Mouse (Mus musculus) embryonic facial prominence, embryonic 12.5 days (tissue): ENCODE measurements around the gene 5830473C10Rik. TPM values are rescaled to one million over a fixed set of nuclear protein-coding genes. Genes with fewer than 3 reads are reported as not detected.

ENCODE experiments used
- ATAC-seq: fragments of 200-750 bp; cut with Nextera tagmentation; 2 replicates; pipeline ENCODE4 v1.8.0; 2017; ENCODE audit not compliant: insufficient number of reproducible peaks, insufficient read depth, low FRiP score, low TSS enrichment
- H3K27ac ChIP-seq: fragments of 300-500 bp; sonication (generic); 2 replicates; pipeline ENCODE4 v1.5.1; 2016; ENCODE audit warnings: mild to moderate bottlenecking
- H3K27me3 ChIP-seq: fragments of 300-500 bp; sonication (generic); 2 replicates; pipeline ENCODE4 v1.6.1; 2016; ENCODE audit warnings: mild to moderate bottlenecking, moderate library complexity
- H3K36me3 ChIP-seq: fragments of 300-500 bp; sonication (generic); 2 replicates; pipeline ENCODE4 v1.6.1; 2016; ENCODE audit warnings: mild to moderate bottlenecking
- H3K4me1 ChIP-seq: fragments of 300-500 bp; sonication (generic); 2 replicates; pipeline ENCODE4 v1.6.1; 2016
- H3K4me2 ChIP-seq: fragments of 300-500 bp; sonication (generic); replicated peaks from 2 replicates; pipeline ENCODE4 v1.6.1; 2016; ENCODE audit warnings: mild to moderate bottlenecking, moderate library complexity
- H3K4me3 ChIP-seq: fragments of 300-500 bp; sonication (generic); 2 replicates; pipeline ENCODE4 v1.5.1; 2016; ENCODE audit warnings: mild to moderate bottlenecking
- H3K9ac ChIP-seq: fragments of 300-500 bp; sonication (generic); 2 replicates; pipeline ENCODE4 v1.6.1; 2016; ENCODE audit warnings: mild to moderate bottlenecking, moderate library complexity
- H3K9me3 ChIP-seq: fragments of 300-500 bp; sonication (generic); 2 replicates; pipeline ENCODE4 v1.6.1; 2016; ENCODE audit warnings: mild to moderate bottlenecking, moderate library complexity
- WGBS: fragments of 180-500 bp; shearing (Covaris S2); methylation state at CpG from one replicate; pipeline ENCODE4 v1.1.7; 2016; 5-methylcytosine and 5-hydroxymethylcytosine counted together
- polyA plus RNA-seq: library from polyadenylated mRNA; unstranded; fragments of >200 nt; fragmentation: Nextera tagmentation; extraction: Ambion mirVana; gene quantifications from 2 replicates; pipeline ENCODE4 v1.2.1, GENCODE M21; 2016

Gene 5830473C10Rik
- polyA plus RNA-seq: 0.13 TPM in 1 of 2 replicates, not detected in the other

- Histone ChIP-seq H3K27me3 (no peaks in the 10 kb centered on the region), H3K4me3 (no peak within 1 kb of the TSS), H3K27ac (no peak within 1 kb of the TSS), H3K36me3 (no peaks in the 10 kb centered on the region), H3K9ac (no peak within 1 kb of the TSS), H3K9me3 (no peaks in the 10 kb centered on the region), H3K4me1 (no peaks in the 10 kb centered on the region), H3K4me2 (no peak within 1 kb of the TSS)
- 90% methylated on average over 6 of the region's 6 CpGs for WGBS
- no peak for ATAC-seq
These were observed at the start of gene 5830473C10Rik for GRCm38 (mm10) chr5:90560743-90561142. TSS of gene 5830473C10Rik (plus strand) at chr5:90561107.

DNA sequence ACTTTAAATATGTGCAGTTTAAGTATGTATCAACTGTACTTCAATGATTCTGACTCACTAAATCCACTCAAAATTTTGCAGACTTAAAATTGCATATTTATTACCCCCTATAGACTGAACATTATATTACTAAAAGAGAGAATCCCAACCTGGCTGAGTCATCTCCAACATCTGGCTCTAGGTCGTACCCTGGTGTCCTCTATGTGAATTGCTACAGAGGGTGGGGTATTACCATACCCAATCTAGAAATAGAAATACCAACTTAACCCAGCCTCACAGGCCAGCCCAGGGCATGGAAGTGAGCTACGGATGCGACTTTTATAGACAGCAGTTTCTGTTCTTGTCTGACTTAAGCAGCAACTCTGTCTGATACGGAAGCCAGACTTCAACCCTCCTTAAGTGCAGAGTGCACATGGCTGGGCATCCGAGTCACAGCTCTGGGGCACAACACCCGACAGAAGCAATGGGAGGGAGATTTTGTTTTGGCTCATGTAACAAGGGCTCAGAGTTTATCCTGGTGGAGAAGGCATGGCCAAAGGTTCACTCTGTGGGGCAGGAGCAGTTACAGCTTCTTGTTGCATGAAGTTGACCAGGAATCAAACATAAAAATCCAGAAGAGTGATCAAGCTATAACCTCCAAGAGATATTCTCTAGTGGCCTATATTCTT, 48.5 kb upstream of the 5830473C10Rik start:
- Histone ChIP-seq H3K4me1 (no peaks in the 10 kb centered on the region), H3K36me3 (no peaks in the 10 kb centered on the region), H3K9ac (no peak overlapping the region), H3K9me3 (no peaks in the 10 kb centered on the region), H3K27me3 (no peaks in the 10 kb centered on the region), H3K4me3 (no peak overlapping the region), H3K4me2 (no peak overlapping the region), H3K27ac (no peak overlapping the region)
- ATAC-seq: no peak
- WGBS: 72% methylated on average over 6 of the region's 6 CpGs

DNA sequence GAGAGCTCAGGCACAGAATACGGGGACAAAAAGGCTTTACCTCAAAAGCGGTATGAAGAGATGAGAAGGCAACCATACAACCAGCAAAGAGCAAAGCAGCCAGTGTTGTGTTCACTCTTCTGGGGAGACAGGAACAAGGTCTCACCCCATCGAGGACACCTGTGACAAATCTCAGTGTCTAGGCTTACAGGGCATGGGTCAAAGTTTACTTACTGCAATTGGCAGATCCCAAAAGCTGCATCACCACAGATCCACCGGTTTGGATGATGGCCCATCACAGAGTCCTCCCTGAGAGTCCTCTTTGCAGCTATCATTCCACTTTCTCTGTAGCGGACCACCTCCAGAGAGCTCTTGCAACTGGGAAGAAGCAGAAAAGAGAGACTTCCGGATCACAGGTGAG, 45.3 kb upstream of the 5830473C10Rik start:
- H3K27me3 ChIP-seq: no peaks in the 10 kb centered on the region
- no peaks in the 10 kb centered on the region for H3K36me3 ChIP-seq
- H3K9ac ChIP-seq: no peak overlapping the region
- no peak overlapping the region for H3K4me2 ChIP-seq
- no peak overlapping the region for H3K4me3 ChIP-seq
- no peaks in the 10 kb centered on the region for H3K9me3 ChIP-seq
- H3K4me1 ChIP-seq: no peaks in the 10 kb centered on the region
- ATAC-seq: no peak
- 91% methylated on average over 6 of the region's 6 CpGs for WGBS
- H3K27ac ChIP-seq: no peak overlapping the region

DNA sequence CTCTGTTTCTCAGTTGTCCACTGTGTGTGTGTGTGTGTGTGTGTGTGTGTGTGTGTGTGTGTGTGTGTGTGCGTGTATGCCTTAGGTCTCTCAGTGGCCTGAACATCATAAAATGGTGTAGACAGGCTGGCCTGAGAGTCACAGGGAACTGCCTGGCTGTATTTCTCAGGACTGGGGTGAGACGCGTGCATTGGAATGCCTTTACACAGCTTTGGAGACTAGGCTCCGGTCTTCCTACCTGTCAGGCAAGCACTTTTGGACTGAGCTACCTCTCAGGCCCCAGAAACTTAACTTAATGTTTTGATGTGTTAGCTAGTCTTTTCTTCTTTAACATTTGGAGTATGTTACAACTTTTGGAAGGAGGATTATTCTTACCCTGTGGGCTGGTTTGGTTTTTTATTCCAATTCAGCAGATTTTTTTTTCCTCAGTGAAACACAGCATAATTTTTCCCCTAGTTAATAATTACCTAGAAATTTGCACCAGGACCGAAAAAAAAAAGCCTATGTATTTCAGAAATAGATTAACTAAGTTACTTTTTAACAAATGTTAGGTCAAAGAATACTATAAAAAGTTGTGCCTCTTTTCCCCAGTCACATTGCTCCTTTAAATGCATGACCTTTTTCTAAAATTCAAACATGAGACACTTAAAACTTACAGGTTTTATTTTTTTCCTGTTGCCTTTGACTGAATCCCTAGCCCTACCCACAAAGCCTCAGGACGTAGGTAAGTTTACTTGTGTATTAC, 42.4 kb upstream of the 5830473C10Rik start, which contains the start of gene Afm:
Gene Afm (plus strand): TSS at position 577 of the 745 bp plus-strand sequence.
- ATAC-seq: no peak
- WGBS: 83% methylated on average over 6 of the region's 6 CpGs
- no peaks in the 10 kb centered on the region for H3K4me1 ChIP-seq

GRCm38 (mm10) chr5:90551191-90551590, 9.7 kb upstream of the 5830473C10Rik start:
- no peak overlapping the region for H3K4me3 ChIP-seq
- H3K27ac ChIP-seq: no peak overlapping the region
- 83% methylated on average over 8 of the region's 8 CpGs for WGBS
- H3K36me3 ChIP-seq: no peaks in the 10 kb centered on the region
- no peak for ATAC-seq
- no peaks in the 10 kb centered on the region for H3K4me1 ChIP-seq
- no peaks in the 10 kb centered on the region for H3K9me3 ChIP-seq
- H3K4me2 ChIP-seq: no peak overlapping the region
- no peak overlapping the region for H3K9ac ChIP-seq
- H3K27me3 ChIP-seq: no peaks in the 10 kb centered on the region

More for the DNA sequence above, 42.4 kb upstream of the 5830473C10Rik start, which contains the start of gene Afm:
- Histone ChIP-seq H3K4me3 (no peak within 1 kb of the TSS), H3K9ac (no peak within 1 kb of the TSS), H3K36me3 (no peaks in the 10 kb centered on the region), H3K9me3 (no peaks in the 10 kb centered on the region), H3K27ac (no peak within 1 kb of the TSS), H3K4me2 (no peak within 1 kb of the TSS), H3K27me3 (no peaks in the 10 kb centered on the region)

DNA sequence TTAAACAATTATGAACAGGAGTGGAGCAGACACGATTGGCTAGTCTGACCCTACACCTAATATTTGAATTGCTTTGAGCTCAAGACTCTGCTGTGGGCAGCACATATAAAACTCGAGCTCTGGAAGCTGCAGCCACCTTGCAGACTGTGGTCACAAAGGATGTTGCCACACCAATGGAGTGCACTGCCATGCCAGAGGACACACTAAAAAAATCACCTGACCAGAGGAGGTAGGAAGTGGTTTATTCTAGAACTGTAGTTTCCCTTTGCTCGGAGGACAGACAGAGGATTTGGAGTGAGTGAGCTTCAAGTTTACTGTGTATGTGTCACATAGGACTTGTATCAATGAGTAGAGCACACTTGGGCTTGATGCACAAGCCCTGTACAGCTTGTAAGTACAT, 4.9 kb upstream of the 5830473C10Rik start:
- Histone ChIP-seq H3K4me2 (no peak overlapping the region), H3K4me1 (no peaks in the 10 kb centered on the region), H3K9me3 (no peaks in the 10 kb centered on the region), H3K27me3 (no peaks in the 10 kb centered on the region), H3K36me3 (no peaks in the 10 kb centered on the region), H3K9ac (no peak overlapping the region), H3K4me3 (no peak overlapping the region), H3K27ac (no peak overlapping the region)
- no peak for ATAC-seq
- WGBS: 72% methylated on average over 3 of the region's 3 CpGs

DNA sequence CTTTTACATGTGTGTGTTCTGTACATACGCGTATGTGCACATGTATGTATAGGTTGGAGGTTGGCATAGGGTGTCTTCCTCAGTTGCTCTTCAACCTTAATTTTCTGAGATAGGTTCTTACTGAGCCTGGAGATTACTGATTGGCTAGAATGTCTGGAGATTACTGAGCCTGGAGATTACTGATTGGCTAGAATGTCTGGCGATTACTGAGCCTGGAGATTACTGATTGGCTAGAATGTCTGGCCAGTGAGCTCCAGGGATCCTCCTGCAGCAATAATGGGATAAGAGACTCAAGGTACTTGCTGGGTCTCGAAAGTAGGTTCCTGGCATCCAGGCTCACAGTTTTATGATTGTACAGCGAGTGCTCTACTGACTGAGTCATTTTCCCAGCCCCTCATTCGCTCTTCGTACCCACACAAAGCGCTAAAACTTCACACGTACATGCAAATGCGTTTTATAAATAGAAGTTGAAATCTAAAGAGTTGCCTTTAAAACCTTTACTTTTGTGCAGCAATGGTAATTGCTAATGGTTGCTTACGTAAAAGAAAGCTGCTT, 891 bp downstream of the 5830473C10Rik start:
- Histone ChIP-seq H3K4me2 (no peak overlapping the region), H3K27me3 (no peaks in the 10 kb centered on the region), H3K4me1 (no peaks in the 10 kb centered on the region), H3K9me3 (no peaks in the 10 kb centered on the region), H3K27ac (no peak overlapping the region), H3K36me3 (no peaks in the 10 kb centered on the region), H3K9ac (no peak overlapping the region), H3K4me3 (no peak overlapping the region)
- 93% methylated on average over 11 of the region's 11 CpGs for WGBS
- ATAC-seq: no peak

- Histone ChIP-seq H3K4me3 (no peak overlapping the region), H3K36me3 (no peaks in the 10 kb centered on the region), H3K27ac (no peak overlapping the region), H3K9ac (no peak overlapping the region), H3K4me1 (no peaks in the 10 kb centered on the region), H3K4me2 (no peak overlapping the region), H3K9me3 (no peaks in the 10 kb centered on the region), H3K27me3 (no peaks in the 10 kb centered on the region)
- no peak for ATAC-seq
- WGBS: 87% methylated on average over 4 of the region's 4 CpGs
These were observed 2.0 kb downstream of the 5830473C10Rik start for GRCm38 (mm10) chr5:90562880-90563279.

DNA sequence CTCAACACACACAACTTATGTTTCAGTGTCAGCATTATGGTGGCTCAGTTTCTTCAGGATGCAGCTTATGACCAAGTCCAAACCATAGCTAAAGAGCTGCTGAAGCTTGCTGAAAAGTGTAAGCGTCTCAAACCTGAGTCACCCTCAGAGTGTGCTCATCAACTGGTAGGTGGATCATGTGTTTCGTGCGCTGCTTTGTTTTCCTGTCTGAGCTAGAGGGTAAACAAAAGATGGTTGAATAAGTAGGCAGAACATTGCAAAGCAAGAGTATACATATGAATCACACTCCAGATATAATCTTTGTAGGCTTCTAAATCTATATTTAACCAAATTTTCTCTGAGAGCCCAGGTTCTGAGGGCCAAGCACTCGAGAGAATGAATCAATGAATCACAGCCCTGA, 3.3 kb downstream of the 5830473C10Rik start:
- no peak for ATAC-seq
- H3K4me2 ChIP-seq: no peak overlapping the region
- H3K27me3 ChIP-seq: no peaks in the 10 kb centered on the region
- WGBS: 87% methylated on average over 4 of the region's 4 CpGs
- no peak overlapping the region for H3K27ac ChIP-seq
- no peaks in the 10 kb centered on the region for H3K4me1 ChIP-seq
- no peaks in the 10 kb centered on the region for H3K36me3 ChIP-seq
- no peak overlapping the region for H3K9ac ChIP-seq
- H3K4me3 ChIP-seq: no peak overlapping the region
- no peaks in the 10 kb centered on the region for H3K9me3 ChIP-seq

DNA sequence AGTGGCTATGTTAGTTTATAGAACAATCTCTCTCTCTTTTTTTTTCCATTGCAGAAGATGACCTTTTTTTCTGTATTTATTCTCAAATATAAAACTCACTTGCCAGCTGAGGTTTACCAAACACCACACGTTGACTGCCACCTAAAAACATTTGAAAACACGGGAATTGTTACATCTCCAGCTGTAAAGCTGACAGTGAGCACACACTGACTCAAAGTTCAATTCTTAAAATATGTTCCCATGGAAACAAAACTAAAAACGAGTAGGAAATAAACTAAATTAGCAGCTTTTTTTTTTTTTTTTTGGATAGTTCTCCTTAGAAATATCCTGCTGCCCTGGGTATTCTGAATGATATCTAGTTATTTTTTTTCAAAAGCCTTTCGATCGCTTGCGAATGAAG, 4.3 kb downstream of the 5830473C10Rik start:
- H3K4me1 ChIP-seq: no peaks in the 10 kb centered on the region
- H3K27me3 ChIP-seq: no peaks in the 10 kb centered on the region
- no peak overlapping the region for H3K9ac ChIP-seq
- no peak overlapping the region for H3K27ac ChIP-seq
- WGBS: 78% methylated on average over 6 of the region's 6 CpGs
- ATAC-seq: no peak
- H3K36me3 ChIP-seq: no peaks in the 10 kb centered on the region
- no peaks in the 10 kb centered on the region for H3K9me3 ChIP-seq
- no peak overlapping the region for H3K4me2 ChIP-seq
- H3K4me3 ChIP-seq: no peak overlapping the region

DNA sequence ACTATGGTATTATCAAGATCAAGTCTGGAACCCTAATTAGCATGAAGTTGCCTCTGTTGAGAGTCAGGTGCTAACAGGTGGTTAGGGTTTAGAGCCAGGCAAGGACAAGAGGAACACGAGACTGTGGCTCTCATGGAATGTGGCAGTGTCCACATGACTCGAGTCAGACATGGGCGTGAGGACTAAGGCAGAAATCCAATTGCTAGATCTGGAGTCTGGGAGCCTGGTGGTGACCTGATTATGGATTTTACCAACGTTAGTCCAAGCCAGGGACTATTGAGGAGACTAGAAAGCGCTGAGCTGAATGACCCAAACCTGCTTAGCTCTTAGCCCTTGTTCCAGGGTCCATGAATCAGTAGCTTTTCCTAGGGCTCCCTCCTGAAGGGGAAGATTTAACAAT, 6.9 kb downstream of the 5830473C10Rik start:
- Histone ChIP-seq H3K4me2 (no peak overlapping the region), H3K9ac (no peak overlapping the region), H3K27me3 (no peaks in the 10 kb centered on the region), H3K9me3 (no peaks in the 10 kb centered on the region), H3K36me3 (no peaks in the 10 kb centered on the region), H3K4me3 (no peak overlapping the region), H3K27ac (no peak overlapping the region), H3K4me1 (0 out of 2 replicates have a peak, but pooled peaks cover 2% of the 10 kb centered on the region)
- ATAC-seq: no peak
- 76% methylated on average over 5 of the region's 5 CpGs for WGBS

DNA sequence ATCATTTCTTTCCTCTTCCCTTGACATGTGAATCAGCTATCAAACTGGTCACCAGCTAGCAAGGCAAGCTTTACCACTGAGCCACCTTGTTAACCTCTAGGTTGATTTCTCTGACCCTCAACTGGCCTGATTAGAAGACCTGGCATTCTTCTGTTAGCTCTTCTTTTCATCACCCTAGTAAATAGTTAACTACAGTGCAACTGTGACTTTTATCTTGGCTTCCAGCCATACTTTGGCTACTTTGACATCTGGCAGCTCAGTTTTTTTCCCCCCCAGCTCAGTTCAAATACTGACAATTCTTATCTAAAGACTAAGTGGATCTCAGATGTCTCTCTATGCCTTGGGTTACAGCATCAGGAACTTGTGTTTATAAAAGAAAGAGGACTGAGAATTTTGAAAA, 7.4 kb downstream of the 5830473C10Rik start:
- Histone ChIP-seq H3K4me2 (no peak overlapping the region), H3K4me1 (0 out of 2 replicates have a peak, but pooled peaks cover 2% of the 10 kb centered on the region), H3K9me3 (no peaks in the 10 kb centered on the region), H3K4me3 (no peak overlapping the region), H3K27me3 (no peaks in the 10 kb centered on the region), H3K9ac (no peak overlapping the region), H3K36me3 (no peaks in the 10 kb centered on the region), H3K27ac (no peak overlapping the region)
- ATAC-seq: no peak
